Mouse (Mus musculus) MEL (cell line): Measurements from ENCODE around the gene Ikbke. TPM values are rescaled to one million over a fixed set of nuclear protein-coding genes. Genes with fewer than 3 reads are reported as not detected.

ENCODE experiments used
- DNase-seq: peaks from one replicate; pipeline ENCODE4 v3.0.0; 2011; ENCODE audit warnings: low read depth, low spot score
- H3K27ac ChIP-seq: 2 replicates; pipeline ENCODE4 v1.5.1; 2012; ENCODE audit warnings: low read depth, mild to moderate bottlenecking, control low read depth, low read length, moderate library complexity; ENCODE audit not compliant: control insufficient read depth
- H3K27me3 ChIP-seq, 2 experiments: fragments of 150-350 bp in 1 of 2; sonication (generic) in 1 of 2; 2 replicates each; pipeline ENCODE4 v1.6.1; 2012; ENCODE audit warnings: low read length in 2 of 2, mild to moderate bottlenecking in 2 of 2, improper control_type of control experiment in 1 of 2, moderate library complexity in 1 of 2; ENCODE audit not compliant: insufficient read depth in 2 of 2, control insufficient read depth in 1 of 2
- H3K36me3 ChIP-seq, 2 experiments: 2 replicates each; pipeline ENCODE4 v1.6.1; 2012 to 2014; ENCODE audit warnings: low read length in 2 of 2, improper control_type of control experiment in 1 of 2, inconsistent platforms in 1 of 2, mild to moderate bottlenecking in 1 of 2; ENCODE audit not compliant: insufficient read depth in 2 of 2, control insufficient read depth in 1 of 2
- H3K4me1 ChIP-seq, 2 experiments: fragments of 150-350 bp in 1 of 2; sonication (generic) in 1 of 2; 2 replicates each; pipeline ENCODE4 v1.6.1; 2012; ENCODE audit warnings: low read length in 2 of 2, improper control_type of control experiment in 1 of 2, mild to moderate bottlenecking in 1 of 2; ENCODE audit not compliant: insufficient read depth in 2 of 2, control insufficient read depth in 1 of 2
- H3K4me3 ChIP-seq, 2 experiments: fragments of 150-350 bp in 1 of 2; sonication (generic) in 1 of 2; 2 replicates each; pipeline ENCODE4 v1.5.1; 2012; ENCODE audit warnings: low read depth in 2 of 2, low read length in 2 of 2, mild to moderate bottlenecking in 2 of 2, moderate library complexity in 2 of 2, control low read depth in 1 of 2, improper control_type of control experiment in 1 of 2; ENCODE audit not compliant: control insufficient read depth in 1 of 2, insufficient read depth in 1 of 2
- H3K79me2 ChIP-seq: 2 replicates; pipeline ENCODE4 v1.6.1; 2012; ENCODE audit warnings: mild to moderate bottlenecking, low read length, moderate library complexity; ENCODE audit not compliant: control insufficient read depth, poor library complexity, insufficient read depth
- H3K9ac ChIP-seq: 2 replicates; pipeline ENCODE4 v1.6.1; 2012; ENCODE audit warnings: low read depth, mild to moderate bottlenecking, control low read depth, low read length, moderate library complexity; ENCODE audit not compliant: control insufficient read depth, poor library complexity, severe bottlenecking
- H3K9me3 ChIP-seq: fragments of 150-350 bp; sonication (generic); replicated peaks from 2 replicates; pipeline ENCODE4 v1.6.1; 2012; ENCODE audit warnings: mild to moderate bottlenecking, low read length, improper control_type of control experiment, moderate library complexity; ENCODE audit not compliant: insufficient read depth
- BHLHE40 ChIP-seq: IDR thresholded peaks from 2 replicates; pipeline ENCODE4 v1.6.1; 2012; ENCODE audit warnings: low read depth, mild to moderate bottlenecking, inconsistent platforms, low read length, improper control_type of control experiment, borderline replicate concordance
- CHD1 ChIP-seq: IDR thresholded peaks from 2 replicates; pipeline ENCODE4 v1.6.1; 2012; ENCODE audit warnings: low read depth, mild to moderate bottlenecking, inconsistent platforms, low read length, improper control_type of control experiment
- CHD2 ChIP-seq: IDR thresholded peaks from 2 replicates; pipeline ENCODE4 v1.6.1; 2011; ENCODE audit warnings: low read length, improper control_type of control experiment
- CTCF ChIP-seq, 3 experiments: IDR thresholded peaks in 2 of 3; conservative IDR thresholded peaks in 1 of 3; 2 replicates each; pipeline ENCODE4 v1.5.1; 2011 to 2012; ENCODE audit warnings: low read length in 3 of 3, low read depth in 2 of 3, mild to moderate bottlenecking in 2 of 3, improper control_type of control experiment in 1 of 3, inconsistent platforms in 1 of 3, mixed read lengths in 1 of 3, moderate library complexity in 1 of 3; ENCODE audit not compliant: control insufficient read depth in 1 of 3, insufficient read depth in 1 of 3, poor library complexity in 1 of 3, severe bottlenecking in 1 of 3
- E2F4 ChIP-seq: IDR thresholded peaks from 2 replicates; pipeline ENCODE4 v1.6.1; 2011; ENCODE audit warnings: low read depth, low read length, improper control_type of control experiment, borderline replicate concordance
- EP300 ChIP-seq, 2 experiments: IDR thresholded peaks; 2 replicates each; pipeline ENCODE4 v1.6.1; 2011; ENCODE audit warnings: improper control_type of control experiment in 2 of 2, low read length in 2 of 2, low read depth in 1 of 2, mild to moderate bottlenecking in 1 of 2
- GABPA ChIP-seq: IDR thresholded peaks from 2 replicates; pipeline ENCODE4 v1.6.1; 2012; ENCODE audit warnings: low read depth, mild to moderate bottlenecking, inconsistent platforms, low read length, improper control_type of control experiment, moderate library complexity
- HCFC1 ChIP-seq: IDR thresholded peaks from 2 replicates; pipeline ENCODE4 v1.6.1; 2012; ENCODE audit warnings: low read depth, mild to moderate bottlenecking, inconsistent platforms, low read length, improper control_type of control experiment, moderate library complexity
- JUND ChIP-seq: IDR thresholded peaks from 2 replicates; pipeline ENCODE4 v1.6.1; 2011; ENCODE audit warnings: low read depth, mild to moderate bottlenecking, improper control_type of control experiment, low read length
- KAT2A ChIP-seq: conservative IDR thresholded peaks from 2 replicates; pipeline ENCODE4 v1.6.1; 2012; ENCODE audit warnings: low read depth, low read length, improper control_type of control experiment, inconsistent platforms
- MAFK ChIP-seq: IDR thresholded peaks from 2 replicates; pipeline ENCODE4 v1.6.1; 2011; ENCODE audit warnings: low read depth, mild to moderate bottlenecking, low read length, improper control_type of control experiment, borderline replicate concordance
- MEF2A ChIP-seq: IDR thresholded peaks from 2 replicates; pipeline ENCODE4 v1.6.1; 2014; ENCODE audit warnings: low read depth, mild to moderate bottlenecking, inconsistent platforms, low read length, improper control_type of control experiment; ENCODE audit not compliant: poor library complexity, insufficient replicate concordance, severe bottlenecking; ENCODE audit errors: extremely low read depth
- MXI1 ChIP-seq: IDR thresholded peaks from 2 replicates; pipeline ENCODE4 v1.6.1; 2011; ENCODE audit warnings: mild to moderate bottlenecking, low read depth, low read length, improper control_type of control experiment
- POLR2A ChIP-seq, 2 experiments: IDR thresholded peaks; 2 replicates each; pipeline ENCODE4 v1.6.1; 2011 to 2012; ENCODE audit warnings: low read length in 2 of 2, mild to moderate bottlenecking in 2 of 2, control low read depth in 1 of 2, improper control_type of control experiment in 1 of 2, low read depth in 1 of 2, moderate library complexity in 1 of 2; ENCODE audit not compliant: control insufficient read depth in 1 of 2, insufficient read depth in 1 of 2, poor library complexity in 1 of 2
- POLR2AphosphoS5 ChIP-seq: IDR thresholded peaks from 2 replicates; pipeline ENCODE4 v1.6.1; 2012; ENCODE audit warnings: low read depth, borderline replicate concordance, mild to moderate bottlenecking, inconsistent platforms, low read length, moderate library complexity, mixed read lengths
- UBTF ChIP-seq: IDR thresholded peaks from 2 replicates; pipeline ENCODE4 v1.6.1; 2012; ENCODE audit warnings: low read depth, mild to moderate bottlenecking, inconsistent platforms, low read length, improper control_type of control experiment, moderate library complexity, borderline replicate concordance; ENCODE audit not compliant: insufficient read depth
- USF2 ChIP-seq, 2 experiments: IDR thresholded peaks; 2 replicates each; pipeline ENCODE4 v1.6.1; 2011 to 2012; ENCODE audit warnings: improper control_type of control experiment in 2 of 2, low read length in 2 of 2, borderline replicate concordance in 1 of 2, inconsistent platforms in 1 of 2, low read depth in 1 of 2, mild to moderate bottlenecking in 1 of 2; ENCODE audit not compliant: insufficient read depth in 1 of 2
- ZNF384 ChIP-seq: IDR thresholded peaks from 2 replicates; pipeline ENCODE4 v1.6.1; 2012; ENCODE audit warnings: low read depth, mild to moderate bottlenecking, inconsistent platforms, low read length, improper control_type of control experiment
- polyA plus RNA-seq, 2 experiments: library from polyadenylated mRNA; stranded (reverse) in 1 of 2; unstranded in 1 of 2; fragments of >175 nt in 1 of 2; fragments of >200 nt in 1 of 2; gene quantifications; 2 replicates each; pipeline versions ENCODE4 v1.2.1 to v1.2.4; 2012; ENCODE audit warnings: low replicate concordance in 2 of 2, low read depth in 1 of 2; ENCODE audit not compliant: insufficient read length in 2 of 2, insufficient read depth in 1 of 2, missing spikeins in 1 of 2
- total RNA-seq: library from RNA; depleted of rRNA; stranded (reverse); fragments of 300-350 nt; gene quantifications from 2 replicates; pipeline ENCODE4 v1.2.3, GENCODE M21; 2012

Ikbke gene
- total and polyA plus RNA-seq, 3 experiments: 4.0 to 7.2 TPM; not detected in 1

- Histone ChIP-seq H3K4me1 (no peaks in the 10 kb centered on the region), H3K27me3 (no peaks in the 10 kb centered on the region), H3K79me2 (no peaks in the 10 kb centered on the region), H3K9me3 (no peaks in the 10 kb centered on the region), H3K9ac (no peak overlapping the region), H3K27ac (no peak overlapping the region), H3K4me3 (no peak overlapping the region), H3K36me3 (peaks cover 0 to 1% of the 10 kb centered on the region in 2 experiments; a peak in 1 of 4 replicates)
- no peak for TF ChIP-seq HCFC1
- no peak for TF ChIP-seq POLR2AphosphoS5
- TF ChIP-seq CTCF (IDR thresholded peaks at IDR 0.05 in 2 of 3, conservative IDR thresholded peaks at IDR 0.05 in 1 of 3; ENCODE audit: control insufficient read depth in 1 of 3, insufficient read depth in 1 of 3, low read depth in 2 of 3, low read length in 3 of 3, poor library complexity in 1 of 3, severe bottlenecking in 1 of 3): no peak
- TF ChIP-seq KAT2A: no peak
- no peak for TF ChIP-seq EP300 (IDR thresholded peaks at IDR 0.05; ENCODE audit: low read depth in 1 of 2, low read length in 2 of 2)
- no peak for TF ChIP-seq MAFK
- TF ChIP-seq MXI1: no peak
- no peak for TF ChIP-seq BHLHE40
- no peak for TF ChIP-seq GABPA
- TF ChIP-seq MEF2A: no peak
- no peak for TF ChIP-seq UBTF
- no peak for TF ChIP-seq CHD2
- TF ChIP-seq E2F4: no peak
- TF ChIP-seq USF2 (IDR thresholded peaks at IDR 0.05; ENCODE audit: borderline replicate concordance in 1 of 2, insufficient read depth in 1 of 2, low read depth in 1 of 2, low read length in 2 of 2): no peak
- no peak for TF ChIP-seq POLR2A (IDR thresholded peaks at IDR 0.05; ENCODE audit: control insufficient read depth in 1 of 2, insufficient read depth in 1 of 2, low read depth in 1 of 2, low read length in 2 of 2, poor library complexity in 1 of 2)
- TF ChIP-seq CHD1: no peak
- no peak for TF ChIP-seq ZNF384
- no peak for TF ChIP-seq JUND
- DNase-seq: no peak
Observed at GRCm38 (mm10) chr1:131287267-131287666, 7.9 kb upstream of the Ikbke start.

GRCm38 (mm10) chr1:131286803-131287202, 7.4 kb upstream of the Ikbke start:
- H3K79me2 ChIP-seq: no peaks in the 10 kb centered on the region
- H3K36me3 ChIP-seq: peaks cover 0 to 1% of the 10 kb centered on the region in 2 experiments; a peak in 1 of 4 replicates
- H3K9me3 ChIP-seq: no peaks in the 10 kb centered on the region
- H3K27ac ChIP-seq: no peak overlapping the region
- no peaks in the 10 kb centered on the region for H3K27me3 ChIP-seq
- TF ChIP-seq USF2 (IDR thresholded peaks at IDR 0.05; ENCODE audit: borderline replicate concordance in 1 of 2, insufficient read depth in 1 of 2, low read depth in 1 of 2, low read length in 2 of 2): no peak
- no peak for DNase-seq
- no peaks in the 10 kb centered on the region for H3K4me1 ChIP-seq
- no peak overlapping the region for H3K4me3 ChIP-seq
- H3K9ac ChIP-seq: no peak overlapping the region
